Mouse (Mus musculus): ENCODE measurements around the gene Ankdd1a.

DNA sequence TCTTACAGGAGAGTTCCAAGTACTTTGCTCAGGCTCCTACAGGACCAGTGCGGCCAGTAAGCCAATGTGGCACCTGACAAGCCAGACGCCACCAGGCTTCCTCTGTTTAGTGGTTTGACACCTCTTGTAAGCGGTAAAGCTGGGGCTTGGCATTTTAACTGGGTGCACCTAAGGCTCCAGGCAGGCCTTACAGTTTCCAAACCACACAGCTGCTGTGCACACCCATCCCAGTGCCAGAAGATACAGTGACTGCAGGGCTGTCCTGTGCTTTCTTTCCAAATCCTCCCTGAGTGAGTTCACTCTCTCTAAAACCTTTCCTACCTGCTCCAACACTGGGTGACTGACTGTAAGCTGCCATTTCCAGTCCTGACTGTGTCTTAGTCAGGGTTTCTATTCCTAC lies 28.5 kb downstream of the Ankdd1a start:
- TF ChIP-seq CTCF (IDR thresholded peaks at IDR 0.05; ENCODE audit: low read depth, low read length) (no peak), GATA1 (IDR thresholded peaks at IDR 0.05; ENCODE audit: borderline replicate concordance, low read length) (no peak)

Measured in G1E (cell line).